Mouse (Mus musculus) heart, embryonic 16.5 days (tissue): Measurements from ENCODE around the gene Fbxw21. TPM values are rescaled to one million over a fixed set of nuclear protein-coding genes. Genes with fewer than 3 reads are reported as not detected.
A peak's percentile ranks its signal among the peaks of the same experiment; 100 is the strongest.

ENCODE experiments used
- ATAC-seq: fragments of 200-750 bp; cut with Nextera tagmentation; replicated peaks from 2 replicates; pipeline ENCODE4 v1.8.0; 2017; ENCODE audit warnings: moderate number of reproducible peaks; ENCODE audit not compliant: insufficient read depth, low FRiP score; ENCODE audit errors: extremely low read depth
- H3K27ac ChIP-seq: fragments of 300-500 bp; sonication (generic); 2 replicates; pipeline ENCODE4 v1.5.1; 2014; ENCODE audit warnings: mild to moderate bottlenecking, low read length, control low read depth, moderate library complexity
- H3K27me3 ChIP-seq: fragments of 300-500 bp; sonication (generic); 2 replicates; pipeline ENCODE4 v1.6.1; 2014; ENCODE audit warnings: low read length, mixed read lengths; ENCODE audit not compliant: control insufficient read depth, insufficient read depth
- H3K36me3 ChIP-seq: fragments of 300-500 bp; sonication (generic); 2 replicates; pipeline ENCODE4 v1.6.1; 2014; ENCODE audit not compliant: control insufficient read depth, insufficient read depth
- H3K4me1 ChIP-seq: fragments of 300-500 bp; sonication (generic); 2 replicates; pipeline ENCODE4 v1.6.1; 2014; ENCODE audit warnings: low read length, mixed read lengths; ENCODE audit not compliant: control insufficient read depth, insufficient read depth
- H3K4me2 ChIP-seq: fragments of 300-500 bp; sonication (generic); 2 replicates; pipeline ENCODE4 v1.6.1; 2014; ENCODE audit warnings: low read depth, mild to moderate bottlenecking, control low read depth, low read length
- H3K4me3 ChIP-seq: fragments of 300-500 bp; sonication (generic); 2 replicates; pipeline ENCODE4 v1.5.1; 2014; ENCODE audit warnings: mild to moderate bottlenecking, control low read depth, low read length
- H3K9ac ChIP-seq: fragments of 300-500 bp; sonication (generic); 2 replicates; pipeline ENCODE4 v1.6.1; 2014; ENCODE audit warnings: low read length, control low read depth
- H3K9me3 ChIP-seq: fragments of 300-500 bp; sonication (generic); replicated peaks from 2 replicates; pipeline ENCODE4 v1.6.1; 2016; ENCODE audit warnings: low read length; ENCODE audit not compliant: control insufficient read depth
- WGBS: fragments of 180-500 bp; shearing (Covaris S2); extraction: QIAGEN DNeasy Blood & Tissue Kit; methylation state at CpG from one replicate; pipeline ENCODE4 v1.1.7; 2014; 5-methylcytosine and 5-hydroxymethylcytosine counted together
- polyA plus RNA-seq: library from polyadenylated mRNA; unstranded; fragments of >200 nt; fragmentation: Nextera tagmentation; extraction: Ambion mirVana; gene quantifications from 2 replicates; pipeline ENCODE4 v1.2.1, GENCODE M21; 2015

Gene Fbxw21
- polyA plus RNA-seq, 1 experiment from 2014 or later, result not detected

GRCm38 (mm10) chr9:109097291-109097690, 64.5 kb downstream of the Fbxw21 start:
- Histone ChIP-seq H3K4me1 (peaks cover 61% of the 10 kb centered on the region), H3K9me3 (no peaks in the 10 kb centered on the region), H3K9ac (peak overlapping the region; percentile 89), H3K27me3 (no peaks in the 10 kb centered on the region), H3K4me2 (peak overlapping the region; percentile 81), H3K27ac (peak overlapping the region; percentile 97), H3K36me3 (peaks cover 6% of the 10 kb centered on the region; the same call in 1 of the 2 replicates), H3K4me3 (peak overlapping the region; percentile 73)
- ATAC-seq, result no peak
- WGBS, result 28% methylated on average over 6 of the region's 6 CpGs

- Histone ChIP-seq H3K27ac (peak overlapping the region; percentile 97), H3K4me3 (peak overlapping the region; percentile 73), H3K27me3 (no peaks in the 10 kb centered on the region), H3K36me3 (0 out of 2 replicates have a peak, but pooled peaks cover 3% of the 10 kb centered on the region), H3K9me3 (no peaks in the 10 kb centered on the region), H3K4me2 (peak overlapping the region; percentile 81), H3K9ac (peak overlapping the region; percentile 89), H3K4me1 (peaks cover 59% of the 10 kb centered on the region)
- 35% methylated on average over 6 of the region's 6 CpGs for WGBS
- ATAC-seq, result no peak
Observed at GRCm38 (mm10) chr9:109096856-109097255, 65.0 kb downstream of the Fbxw21 start.

DNA sequence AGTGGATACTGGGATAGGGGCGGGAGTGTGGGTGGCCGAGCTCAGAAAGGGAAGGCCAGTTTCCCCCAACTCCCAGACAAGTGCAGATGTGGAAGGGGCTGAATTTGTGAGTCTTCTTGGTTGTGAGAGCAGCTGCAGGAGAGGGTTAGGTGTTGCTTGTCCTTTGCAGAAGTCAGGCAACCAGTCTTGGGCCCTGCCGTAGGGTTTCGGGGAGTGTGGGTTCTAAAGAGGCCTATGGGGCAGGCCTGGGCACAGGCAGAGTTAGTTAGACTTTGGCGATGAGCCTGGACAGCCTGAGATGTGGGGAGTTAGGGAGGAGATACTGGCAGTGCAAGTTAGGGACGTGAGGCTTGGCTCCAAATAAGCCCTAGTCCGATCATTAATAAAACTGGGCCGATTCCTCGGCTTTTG, 65.6 kb downstream of the Fbxw21 start:
- no peaks in the 10 kb centered on the region for H3K27me3 ChIP-seq
- H3K4me2 ChIP-seq, result peak overlapping the region; percentile 81
- H3K4me3 ChIP-seq, result peak overlapping the region; percentile 73
- 35% methylated on average over 9 of the region's 9 CpGs for WGBS
- no peaks in the 10 kb centered on the region for H3K9me3 ChIP-seq
- peak overlapping the region; percentile 89 for H3K9ac ChIP-seq
- H3K4me1 ChIP-seq, result peaks cover 59% of the 10 kb centered on the region
- peak overlapping the region; percentile 97 for H3K27ac ChIP-seq
- 0 out of 2 replicates have a peak, but pooled peaks cover 3% of the 10 kb centered on the region for H3K36me3 ChIP-seq
- ATAC-seq, result no peak

- H3K9me3 ChIP-seq, result no peaks in the 10 kb centered on the region
- ATAC-seq, result peak; percentile 30
- 0 out of 2 replicates have a peak, but pooled peaks cover 3% of the 10 kb centered on the region for H3K36me3 ChIP-seq
- H3K4me2 ChIP-seq, result peak within 1 kb of the TSS; percentile 81
- H3K27me3 ChIP-seq, result no peaks in the 10 kb centered on the region
- H3K4me1 ChIP-seq, result peaks cover 56% of the 10 kb centered on the region
- peak within 1 kb of the TSS; percentile 73 for H3K4me3 ChIP-seq
- peak within 1 kb of the TSS; percentile 89 for H3K9ac ChIP-seq
- peak within 1 kb of the TSS; percentile 97 for H3K27ac ChIP-seq
- 0% methylated on average over 73 of the region's 102 CpGs for WGBS
Observed at GRCm38 (mm10) chr9:109095137-109095982, 66.5 kb downstream of the Fbxw21 start, which contains the start of gene Plxnb1. Gene Plxnb1 (plus strand): TSS chr9:109095389.

GRCm38 (mm10) chr9:109094553-109095136, 67.2 kb downstream of the Fbxw21 start:
- Histone ChIP-seq H3K27me3 (no peaks in the 10 kb centered on the region), H3K4me1 (peaks cover 49% of the 10 kb centered on the region), H3K9ac (peak overlapping the region; percentile 89), H3K36me3 (0 out of 2 replicates have a peak, but pooled peaks cover 2% of the 10 kb centered on the region), H3K27ac (peak overlapping the region; percentile 97), H3K4me2 (peak overlapping the region; percentile 81), H3K9me3 (no peaks in the 10 kb centered on the region), H3K4me3 (peak overlapping the region; percentile 73)
- ATAC-seq, result peak; percentile 8; the same call in 1 of the 2 replicates
- WGBS, result 4% methylated on average over 21 of the region's 21 CpGs

GRCm38 (mm10) chr9:109093786-109094552, 67.9 kb downstream of the Fbxw21 start:
- peak overlapping the region; percentile 89 for H3K9ac ChIP-seq
- H3K4me3 ChIP-seq, result peak overlapping the region; percentile 73
- H3K4me1 ChIP-seq, result peaks cover 44% of the 10 kb centered on the region
- ATAC-seq, result no peak
- H3K27ac ChIP-seq, result peak overlapping the region; percentile 97
- H3K36me3 ChIP-seq, result no peaks in the 10 kb centered on the region
- H3K4me2 ChIP-seq, result peak overlapping the region; percentile 81
- no peaks in the 10 kb centered on the region for H3K27me3 ChIP-seq
- 17% methylated on average over 11 of the region's 11 CpGs for WGBS
- no peaks in the 10 kb centered on the region for H3K9me3 ChIP-seq

- Histone ChIP-seq H3K27ac (peak overlapping the region; percentile 2; the same call in 1 of the 2 replicates), H3K4me2 (no peak overlapping the region), H3K27me3 (no peaks in the 10 kb centered on the region), H3K4me3 (no peak overlapping the region), H3K9me3 (no peaks in the 10 kb centered on the region), H3K4me1 (peaks cover 32% of the 10 kb centered on the region), H3K9ac (no peak overlapping the region), H3K36me3 (no peaks in the 10 kb centered on the region)
- WGBS, result 63% methylated on average over 6 of the region's 6 CpGs
- no peak for ATAC-seq
Observed at GRCm38 (mm10) chr9:109092799-109093198, 69.0 kb downstream of the Fbxw21 start.

GRCm38 (mm10) chr9:109091802-109092201, 70.0 kb downstream of the Fbxw21 start:
- Histone ChIP-seq H3K9me3 (no peaks in the 10 kb centered on the region), H3K9ac (no peak overlapping the region), H3K27ac (no peak overlapping the region), H3K4me2 (no peak overlapping the region), H3K27me3 (no peaks in the 10 kb centered on the region), H3K36me3 (no peaks in the 10 kb centered on the region), H3K4me3 (no peak overlapping the region), H3K4me1 (peaks cover 24% of the 10 kb centered on the region)
- no peak for ATAC-seq
- 86% methylated on average over 8 of the region's 8 CpGs for WGBS
